Mouse (Mus musculus): ENCODE results near the gene Aldh4a1. TPM values are rescaled to one million over a fixed set of nuclear protein-coding genes. Genes with fewer than 3 reads are reported as not detected.

Gene Aldh4a1
- polyA plus RNA-seq, 1 experiment from 2014 or later: 5.2 TPM

DNA sequence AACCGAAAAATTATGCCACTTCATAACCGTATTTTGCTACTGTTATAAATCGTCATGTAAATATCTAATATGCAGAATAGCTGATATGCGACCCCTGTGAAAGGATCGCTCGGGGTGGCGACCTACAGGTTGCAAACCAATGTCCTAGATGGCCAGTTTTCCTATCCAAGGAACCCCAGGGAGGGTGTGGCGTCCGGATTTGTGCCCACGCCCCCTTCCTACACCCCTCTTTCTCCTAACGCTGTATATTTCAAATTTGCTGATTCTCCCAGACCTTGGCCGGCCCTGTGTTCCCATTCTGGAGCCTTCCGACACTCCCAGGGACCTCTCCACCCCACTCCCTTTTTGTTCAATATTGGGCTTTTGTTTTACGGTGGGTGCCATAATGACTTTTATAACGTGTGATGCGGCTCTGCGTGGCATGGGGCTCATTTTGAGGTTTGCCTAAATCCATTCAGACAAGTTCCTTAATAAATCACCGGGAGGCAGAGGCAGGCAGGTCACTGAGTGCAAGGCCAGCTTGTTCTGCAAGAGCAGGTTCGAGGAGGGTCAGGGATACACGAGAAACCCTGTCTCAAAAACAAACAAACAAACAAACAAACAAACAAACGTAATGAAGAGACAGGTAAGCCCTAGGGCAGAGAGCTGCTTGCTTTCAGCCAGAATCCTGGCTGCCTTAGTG is 909 bp downstream of the Aldh4a1 start:
- H3K36me3 ChIP-seq (ENCODE audit: inconsistent target): no peaks in the 10 kb centered on the region
- 19% methylated on average over 21 of the region's 21 CpGs for WGBS (ENCODE audit: missing documents)
- no peaks in the 10 kb centered on the region for H3K79me2 ChIP-seq (ENCODE audit: inconsistent target)
- peak overlapping the region; percentile 87 for H3K4me3 ChIP-seq (ENCODE audit: inconsistent target)
- H3K27ac ChIP-seq: peak overlapping the region; percentile 91

DNA sequence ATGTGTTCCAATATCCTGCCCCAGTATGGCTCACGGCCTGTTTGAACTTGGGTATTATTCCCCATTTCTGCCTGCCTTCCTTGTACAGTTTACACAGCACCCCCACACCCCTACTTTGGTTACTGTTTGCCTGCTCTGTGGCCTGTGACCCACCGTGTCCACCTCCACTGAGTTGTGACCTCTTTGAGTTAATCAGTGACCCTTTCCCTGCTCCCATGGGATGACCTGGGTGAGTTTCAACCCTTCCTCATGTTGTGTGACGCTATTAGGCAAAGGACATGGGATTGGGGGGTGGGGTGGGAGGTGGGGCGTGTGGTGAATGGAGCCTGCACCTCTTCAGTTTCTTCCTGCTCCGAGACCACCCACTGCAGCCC is 1.4 kb downstream of the Aldh4a1 start:
- Histone ChIP-seq H3K79me2 (ENCODE audit: inconsistent target) (no peaks in the 10 kb centered on the region), H3K36me3 (ENCODE audit: inconsistent target) (no peaks in the 10 kb centered on the region), H3K27ac (no peak overlapping the region), H3K4me3 (ENCODE audit: inconsistent target) (no peak overlapping the region)
- WGBS (ENCODE audit: missing documents): 76% methylated on average over 5 of the region's 5 CpGs

DNA sequence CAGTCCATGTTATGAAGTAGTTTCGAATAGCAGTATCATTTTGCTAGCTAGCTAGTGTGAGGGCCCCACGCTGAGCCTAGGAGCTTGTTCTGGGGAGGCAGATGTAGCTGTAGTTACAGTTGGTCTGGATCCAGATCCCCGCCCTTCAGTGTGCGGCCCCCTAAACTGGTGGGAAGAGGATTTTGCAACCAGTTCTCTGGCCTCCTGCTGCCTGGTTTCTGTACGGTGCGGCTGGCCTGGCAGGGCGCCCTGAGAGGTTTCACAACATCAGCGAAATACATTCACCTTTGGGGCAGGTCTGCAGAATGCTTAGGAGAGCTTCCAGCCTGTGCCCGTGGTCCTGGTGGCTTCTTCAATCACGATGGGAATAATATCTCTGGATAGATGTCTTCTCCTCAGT is 2.0 kb downstream of the Aldh4a1 start:
- WGBS (ENCODE audit: missing documents): 40% methylated on average over 10 of the region's 10 CpGs
- no peaks in the 10 kb centered on the region for H3K36me3 ChIP-seq (ENCODE audit: inconsistent target)
- no peak overlapping the region for H3K4me3 ChIP-seq (ENCODE audit: inconsistent target)
- no peaks in the 10 kb centered on the region for H3K79me2 ChIP-seq (ENCODE audit: inconsistent target)
- H3K27ac ChIP-seq: no peak overlapping the region

DNA sequence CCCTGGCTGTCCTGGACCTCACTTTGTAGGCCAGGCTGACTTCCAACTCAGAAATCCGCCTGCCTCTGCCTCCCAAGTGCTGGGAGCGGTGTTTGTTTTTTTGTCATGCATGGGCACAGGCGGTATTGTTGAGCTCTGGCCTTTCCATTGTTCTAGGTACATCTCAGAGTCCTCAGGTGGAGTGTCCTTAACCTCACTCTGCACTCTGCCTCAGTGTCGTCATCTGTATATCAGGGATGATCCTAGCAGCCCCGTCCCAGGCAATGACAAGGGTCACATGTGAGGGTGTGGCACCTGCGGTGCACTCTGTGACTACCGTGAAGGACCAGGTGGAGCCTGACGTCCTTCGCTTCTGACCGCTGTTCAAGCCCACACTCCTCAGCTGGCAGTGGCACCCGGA is 4.7 kb downstream of the Aldh4a1 start:
- WGBS (ENCODE audit: missing documents): 94% methylated on average over 11 of the region's 11 CpGs
- no peak overlapping the region for H3K4me3 ChIP-seq (ENCODE audit: inconsistent target)
- no peak overlapping the region for H3K27ac ChIP-seq
- H3K36me3 ChIP-seq (ENCODE audit: inconsistent target): no peaks in the 10 kb centered on the region
- H3K79me2 ChIP-seq (ENCODE audit: inconsistent target): no peaks in the 10 kb centered on the region

DNA sequence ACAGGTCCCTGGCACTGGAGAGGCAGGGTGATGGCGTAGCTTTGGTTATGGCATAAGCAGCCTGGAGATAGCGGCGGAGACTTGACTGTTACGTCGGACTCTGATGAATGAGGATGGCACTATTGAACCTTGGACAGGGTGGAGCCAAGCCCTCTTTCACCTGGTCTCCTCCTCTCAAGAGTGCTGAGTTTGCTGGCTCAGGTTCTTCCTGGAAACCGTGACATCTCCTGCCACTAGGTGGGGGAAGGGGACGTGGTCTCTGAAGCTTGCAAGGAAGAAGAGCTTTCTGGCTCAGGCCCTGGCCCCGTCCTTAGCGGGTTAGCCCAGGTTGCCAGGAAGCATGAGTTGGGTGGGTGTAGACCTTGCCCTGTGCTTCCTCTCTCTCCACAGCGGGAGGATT is 7.5 kb downstream of the Aldh4a1 start:
- 89% methylated on average over 10 of the region's 10 CpGs for WGBS (ENCODE audit: missing documents)
- Histone ChIP-seq H3K27ac (no peak overlapping the region), H3K36me3 (ENCODE audit: inconsistent target) (no peaks in the 10 kb centered on the region), H3K4me3 (ENCODE audit: inconsistent target) (no peak overlapping the region), H3K79me2 (ENCODE audit: inconsistent target) (no peaks in the 10 kb centered on the region)

DNA sequence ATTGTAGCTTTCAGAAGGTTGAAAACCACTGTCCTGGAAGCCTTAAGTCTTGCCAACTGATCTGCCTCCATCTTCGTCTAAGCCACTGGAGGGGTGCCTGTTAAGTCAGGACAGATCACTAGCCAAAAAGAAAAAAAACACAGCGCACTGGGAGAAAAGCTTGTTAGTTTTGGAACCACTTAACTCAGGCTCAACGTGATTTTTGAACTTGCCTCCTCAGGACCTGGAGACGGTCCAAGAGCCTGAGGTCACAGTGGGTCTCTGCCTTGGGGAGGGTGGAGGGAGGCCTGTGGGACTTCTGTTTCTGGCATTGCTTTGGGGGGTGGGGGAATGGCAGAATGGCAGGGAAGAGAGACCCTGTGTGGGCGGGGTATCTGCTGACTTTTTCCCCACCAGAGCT is 8.5 kb downstream of the Aldh4a1 start:
- no peaks in the 10 kb centered on the region for H3K36me3 ChIP-seq (ENCODE audit: inconsistent target)
- H3K79me2 ChIP-seq (ENCODE audit: inconsistent target): no peaks in the 10 kb centered on the region
- no peak overlapping the region for H3K4me3 ChIP-seq (ENCODE audit: inconsistent target)
- H3K27ac ChIP-seq: no peak overlapping the region
- WGBS (ENCODE audit: missing documents): 77% methylated on average over 5 of the region's 5 CpGs

DNA sequence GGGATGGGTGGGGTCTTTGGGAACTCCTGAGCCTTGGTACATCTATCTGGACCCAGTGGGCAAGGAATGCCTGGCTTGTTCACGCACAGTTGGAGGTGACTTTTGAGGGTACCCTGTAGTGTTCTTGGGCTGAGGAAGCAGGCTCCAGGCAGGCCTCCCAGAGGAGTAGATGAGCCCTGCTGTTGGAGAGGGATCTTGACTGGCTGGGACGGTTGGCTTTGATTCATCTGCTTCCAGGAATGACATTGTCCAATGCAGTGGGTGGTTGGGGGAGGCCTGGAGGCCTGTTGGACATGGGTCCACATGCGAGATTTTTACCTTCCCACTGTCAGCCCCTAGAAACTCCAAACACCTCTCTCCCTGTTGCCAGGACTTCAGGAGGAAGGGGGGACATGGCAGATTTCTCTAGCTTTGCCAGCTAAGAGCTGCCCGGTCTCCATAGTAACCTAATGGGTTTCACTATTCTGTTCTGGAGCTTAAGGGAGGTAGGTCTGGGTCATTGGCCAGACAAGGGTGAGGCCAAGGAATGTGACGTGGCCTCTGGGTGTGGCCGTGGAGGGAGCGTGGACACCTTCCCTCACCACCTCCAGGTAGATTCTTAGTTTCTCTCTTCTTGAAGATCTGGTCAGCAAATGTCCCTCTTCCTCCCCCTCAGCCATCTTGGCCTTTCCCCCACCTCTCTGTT is 9.0 kb downstream of the Aldh4a1 start:
- H3K36me3 ChIP-seq (ENCODE audit: inconsistent target): no peaks in the 10 kb centered on the region
- H3K4me3 ChIP-seq (ENCODE audit: inconsistent target): no peak overlapping the region
- H3K79me2 ChIP-seq (ENCODE audit: inconsistent target): no peaks in the 10 kb centered on the region
- 97% methylated on average over 7 of the region's 7 CpGs for WGBS (ENCODE audit: missing documents)
- H3K27ac ChIP-seq: no peak overlapping the region

DNA sequence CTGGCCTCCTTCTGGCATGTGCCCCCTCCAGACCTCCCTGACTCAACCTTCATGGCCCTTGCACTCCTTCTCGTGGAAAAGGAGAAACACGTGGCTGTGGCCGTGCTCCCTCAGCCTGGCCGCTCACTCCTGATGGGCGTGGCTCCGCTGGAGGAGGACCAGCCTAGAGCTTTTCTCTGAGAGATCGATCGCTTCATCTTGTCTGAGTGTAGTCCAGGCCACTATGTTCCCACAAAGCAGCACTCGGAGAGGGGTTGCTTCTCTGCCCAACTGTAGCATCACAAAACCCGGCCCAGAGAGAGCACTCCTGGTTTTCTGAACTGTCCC is 9.6 kb downstream of the Aldh4a1 start:
- WGBS (ENCODE audit: missing documents): 88% methylated on average over 10 of the region's 10 CpGs
- Histone ChIP-seq H3K27ac (no peak overlapping the region), H3K79me2 (ENCODE audit: inconsistent target) (no peaks in the 10 kb centered on the region), H3K36me3 (ENCODE audit: inconsistent target) (no peaks in the 10 kb centered on the region), H3K4me3 (ENCODE audit: inconsistent target) (no peak overlapping the region)

DNA sequence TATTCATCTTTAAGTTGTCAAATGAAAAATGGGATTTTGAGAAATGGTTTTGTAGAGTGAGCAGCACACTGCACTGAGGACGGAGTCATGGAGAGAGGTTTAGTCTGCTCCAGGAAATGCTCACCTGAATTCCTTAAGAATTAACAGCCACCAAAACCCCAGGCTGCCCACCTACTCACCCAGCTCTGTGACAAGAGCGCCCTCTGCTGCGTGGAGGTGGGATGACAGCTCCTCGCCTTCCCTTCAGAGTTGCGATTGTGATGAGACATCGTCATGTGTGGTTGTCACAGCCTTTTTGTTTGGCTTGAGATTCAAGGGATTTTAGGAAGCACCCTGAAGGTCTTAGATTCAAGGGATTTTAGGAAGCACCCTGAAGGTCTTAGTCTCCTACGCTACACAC is 13.7 kb downstream of the Aldh4a1 start:
- WGBS (ENCODE audit: missing documents): 36% methylated on average over 7 of the region's 7 CpGs
- Histone ChIP-seq H3K4me3 (ENCODE audit: inconsistent target) (no peak overlapping the region), H3K36me3 (ENCODE audit: inconsistent target) (no peaks in the 10 kb centered on the region), H3K27ac (no peak overlapping the region), H3K79me2 (ENCODE audit: inconsistent target) (no peaks in the 10 kb centered on the region)

DNA sequence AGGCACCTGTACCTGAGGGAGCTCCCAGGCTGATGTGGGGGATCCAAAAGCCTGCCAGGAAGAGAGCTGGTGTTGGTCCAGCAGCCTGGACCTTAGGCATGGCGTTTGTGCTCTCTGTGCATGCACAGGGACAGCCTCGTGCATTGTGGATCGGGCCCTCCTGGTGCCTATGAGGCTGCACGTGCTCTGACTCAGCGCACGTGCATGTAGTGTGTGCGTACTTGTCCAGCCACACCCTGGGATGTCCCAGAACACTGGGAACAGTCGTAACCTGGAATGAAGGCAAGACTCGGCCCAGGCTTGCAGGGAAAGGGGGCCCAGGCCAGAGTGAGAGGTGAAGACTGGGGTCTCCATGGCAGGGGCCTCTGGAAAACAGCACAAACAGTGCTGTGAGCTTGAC is 15.2 kb downstream of the Aldh4a1 start:
- Histone ChIP-seq H3K79me2 (ENCODE audit: inconsistent target) (no peaks in the 10 kb centered on the region), H3K36me3 (ENCODE audit: inconsistent target) (no peaks in the 10 kb centered on the region), H3K4me3 (ENCODE audit: inconsistent target) (no peak overlapping the region), H3K27ac (no peak overlapping the region)
- 88% methylated on average over 9 of the region's 9 CpGs for WGBS (ENCODE audit: missing documents)

DNA sequence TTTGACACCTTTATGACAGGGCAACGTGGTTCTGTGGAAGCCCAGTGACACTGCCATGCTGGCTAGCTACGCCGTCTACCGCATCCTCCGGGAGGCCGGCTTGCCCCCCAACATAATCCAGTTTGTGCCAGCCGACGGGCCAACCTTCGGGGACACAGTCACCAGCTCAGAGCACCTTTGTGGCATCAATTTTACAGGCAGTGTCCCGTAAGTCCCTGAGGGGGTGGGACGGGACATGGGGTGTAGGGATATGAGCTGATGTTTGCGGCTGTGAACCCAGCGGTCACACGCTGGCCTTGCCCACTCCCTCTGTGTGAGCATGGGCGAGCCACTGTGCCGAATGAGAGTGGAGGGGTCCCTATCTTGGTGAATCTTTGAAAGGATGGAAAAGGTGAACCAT is 15.7 kb downstream of the Aldh4a1 start:
- H3K27ac ChIP-seq: no peak overlapping the region
- no peaks in the 10 kb centered on the region for H3K79me2 ChIP-seq (ENCODE audit: inconsistent target)
- 94% methylated on average over 16 of the region's 16 CpGs for WGBS (ENCODE audit: missing documents)
- H3K4me3 ChIP-seq (ENCODE audit: inconsistent target): no peak overlapping the region
- H3K36me3 ChIP-seq (ENCODE audit: inconsistent target): no peaks in the 10 kb centered on the region

DNA sequence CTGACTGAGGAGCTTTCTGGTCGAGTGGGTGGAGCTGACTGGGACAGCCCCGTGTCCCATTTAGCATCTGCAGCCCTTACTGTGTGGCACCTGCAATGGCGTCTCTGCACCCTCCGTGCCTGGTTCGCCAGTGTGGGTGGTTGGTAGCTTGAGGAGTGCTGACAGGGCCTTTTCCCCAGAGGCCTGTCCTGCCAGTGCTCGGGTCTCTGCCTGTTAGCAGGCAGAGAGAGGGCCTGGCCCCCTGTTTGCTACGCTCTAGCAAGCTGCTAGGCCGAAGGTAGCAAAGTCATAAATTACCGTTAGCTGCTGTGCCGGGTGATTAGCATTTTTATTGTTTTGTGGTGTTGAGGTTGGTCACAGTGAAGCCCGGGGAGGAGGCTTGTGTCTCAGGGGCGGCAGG is 17.1 kb downstream of the Aldh4a1 start:
- Histone ChIP-seq H3K27ac (no peak overlapping the region), H3K79me2 (ENCODE audit: inconsistent target) (no peaks in the 10 kb centered on the region), H3K4me3 (ENCODE audit: inconsistent target) (no peak overlapping the region), H3K36me3 (ENCODE audit: inconsistent target) (no peaks in the 10 kb centered on the region)
- 65% methylated on average over 12 of the region's 12 CpGs for WGBS (ENCODE audit: missing documents)

DNA sequence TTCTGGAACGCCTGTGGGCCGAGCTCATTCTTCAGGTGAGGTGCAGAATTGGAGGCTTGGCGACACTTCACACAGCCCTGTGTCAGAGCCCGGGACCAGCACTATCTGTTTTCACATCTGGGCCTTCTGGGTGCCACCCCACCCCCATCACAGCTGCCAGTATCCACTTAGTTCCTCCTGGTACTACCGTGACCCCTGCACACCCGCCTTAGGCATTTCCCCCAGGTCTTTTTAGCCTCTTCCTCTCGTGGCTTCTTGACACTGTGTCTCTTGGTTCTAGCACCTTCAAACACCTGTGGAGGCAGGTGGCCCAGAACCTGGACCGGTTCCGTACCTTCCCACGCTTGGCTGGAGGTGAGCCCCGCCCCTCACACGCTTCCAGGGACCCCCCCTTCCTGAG is 17.7 kb downstream of the Aldh4a1 start:
- H3K36me3 ChIP-seq (ENCODE audit: inconsistent target): no peaks in the 10 kb centered on the region
- no peak overlapping the region for H3K4me3 ChIP-seq (ENCODE audit: inconsistent target)
- no peaks in the 10 kb centered on the region for H3K79me2 ChIP-seq (ENCODE audit: inconsistent target)
- 28% methylated on average over 12 of the region's 12 CpGs for WGBS (ENCODE audit: missing documents)
- H3K27ac ChIP-seq: no peak overlapping the region

DNA sequence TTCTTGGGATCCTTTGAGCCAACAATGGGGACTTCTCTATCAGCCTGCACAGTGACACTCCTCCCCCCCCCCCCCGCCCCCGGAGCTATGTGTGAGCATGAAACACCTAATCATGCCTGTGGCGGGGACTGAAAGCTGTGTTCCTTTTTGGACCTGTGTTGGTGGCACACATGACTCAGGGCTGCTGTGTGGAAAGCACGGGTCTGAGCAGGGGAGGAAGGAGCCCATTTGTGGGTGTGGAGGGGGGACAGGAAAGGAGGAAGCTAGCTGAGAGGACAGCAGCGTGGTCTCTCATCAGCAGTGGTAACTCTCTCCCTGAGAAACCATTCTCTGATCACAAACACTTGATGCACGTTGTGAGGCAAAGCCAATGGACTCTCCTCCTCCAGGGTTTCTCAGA is 18.1 kb downstream of the Aldh4a1 start:
- Histone ChIP-seq H3K36me3 (ENCODE audit: inconsistent target) (no peaks in the 10 kb centered on the region), H3K4me3 (ENCODE audit: inconsistent target) (no peak overlapping the region), H3K79me2 (ENCODE audit: inconsistent target) (no peaks in the 10 kb centered on the region), H3K27ac (no peak overlapping the region)
- 11% methylated on average over 4 of the region's 6 CpGs for WGBS (ENCODE audit: missing documents)

DNA sequence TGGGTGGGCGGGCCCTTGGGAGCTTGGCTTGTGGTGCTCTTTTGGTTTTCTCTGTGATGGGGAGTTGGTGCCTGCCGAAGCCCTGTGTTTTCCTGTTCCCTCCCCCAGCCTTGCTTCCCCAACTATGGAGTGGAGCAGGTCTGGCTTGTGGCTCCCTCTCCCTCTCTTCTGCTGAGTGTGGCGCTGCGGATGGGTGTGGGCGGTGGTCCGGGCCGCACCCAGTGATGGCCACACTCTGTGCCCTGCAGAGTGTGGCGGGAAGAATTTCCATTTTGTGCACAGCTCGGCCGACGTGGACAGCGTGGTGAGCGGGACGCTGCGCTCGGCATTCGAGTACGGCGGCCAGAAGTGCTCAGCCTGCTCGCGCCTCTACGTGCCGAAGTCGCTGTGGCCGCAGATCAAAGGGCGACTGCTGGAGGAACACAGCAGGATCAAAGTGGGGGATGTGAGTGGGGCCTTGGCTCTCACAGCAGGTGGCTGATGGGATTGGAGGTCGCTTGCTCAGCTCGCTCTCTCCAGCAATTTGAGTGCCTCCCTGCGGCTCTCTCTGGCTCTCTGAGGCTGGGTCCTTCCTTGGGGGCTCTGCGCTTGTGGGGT is 19.3 kb downstream of the Aldh4a1 start:
- WGBS (ENCODE audit: missing documents): 81% methylated on average over 29 of the region's 30 CpGs
- Histone ChIP-seq H3K79me2 (ENCODE audit: inconsistent target) (no peaks in the 10 kb centered on the region), H3K36me3 (ENCODE audit: inconsistent target) (no peaks in the 10 kb centered on the region), H3K27ac (no peak overlapping the region), H3K4me3 (ENCODE audit: inconsistent target) (no peak overlapping the region)

All from macrophage (primary cell).